Mouse (Mus musculus): ENCODE data around the gene Ralgds. TPM values are rescaled to one million over a fixed set of nuclear protein-coding genes. Genes with fewer than 3 reads are reported as not detected.
A peak's percentile ranks its signal among the peaks of the same experiment; 100 is the strongest.

Ralgds gene
- total RNA-seq, 2 experiments from 2014 or later: 8.7 to 11.5 TPM

DNA sequence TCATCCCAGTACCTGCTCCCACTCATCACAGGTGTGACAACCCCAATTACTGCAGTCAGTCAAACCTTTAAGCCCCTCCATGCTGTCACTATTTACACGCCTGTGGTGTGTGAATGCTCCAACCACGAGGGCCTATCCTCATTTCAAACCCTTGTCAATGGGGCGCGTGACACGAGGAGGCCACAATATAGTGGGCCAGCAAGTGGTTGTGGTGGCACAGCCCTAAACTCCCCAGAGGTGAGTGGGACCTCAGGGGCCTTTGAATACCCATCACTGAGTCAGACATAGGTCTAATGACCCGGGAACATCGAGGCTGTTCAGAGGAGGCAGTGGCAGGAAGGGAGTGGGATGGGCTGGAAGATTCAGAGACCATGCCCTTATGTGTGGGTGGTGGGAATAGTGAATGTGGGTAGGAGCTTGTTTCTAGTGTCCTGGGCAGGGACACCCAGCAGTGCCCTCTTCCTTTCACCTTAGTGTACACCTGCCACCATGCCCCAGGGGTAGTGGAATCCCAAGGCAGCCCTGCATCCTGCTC is 21.0 kb downstream of the Ralgds start:
- peak in 1 of 2 experiments; percentile 27 for DNase-seq

DNA sequence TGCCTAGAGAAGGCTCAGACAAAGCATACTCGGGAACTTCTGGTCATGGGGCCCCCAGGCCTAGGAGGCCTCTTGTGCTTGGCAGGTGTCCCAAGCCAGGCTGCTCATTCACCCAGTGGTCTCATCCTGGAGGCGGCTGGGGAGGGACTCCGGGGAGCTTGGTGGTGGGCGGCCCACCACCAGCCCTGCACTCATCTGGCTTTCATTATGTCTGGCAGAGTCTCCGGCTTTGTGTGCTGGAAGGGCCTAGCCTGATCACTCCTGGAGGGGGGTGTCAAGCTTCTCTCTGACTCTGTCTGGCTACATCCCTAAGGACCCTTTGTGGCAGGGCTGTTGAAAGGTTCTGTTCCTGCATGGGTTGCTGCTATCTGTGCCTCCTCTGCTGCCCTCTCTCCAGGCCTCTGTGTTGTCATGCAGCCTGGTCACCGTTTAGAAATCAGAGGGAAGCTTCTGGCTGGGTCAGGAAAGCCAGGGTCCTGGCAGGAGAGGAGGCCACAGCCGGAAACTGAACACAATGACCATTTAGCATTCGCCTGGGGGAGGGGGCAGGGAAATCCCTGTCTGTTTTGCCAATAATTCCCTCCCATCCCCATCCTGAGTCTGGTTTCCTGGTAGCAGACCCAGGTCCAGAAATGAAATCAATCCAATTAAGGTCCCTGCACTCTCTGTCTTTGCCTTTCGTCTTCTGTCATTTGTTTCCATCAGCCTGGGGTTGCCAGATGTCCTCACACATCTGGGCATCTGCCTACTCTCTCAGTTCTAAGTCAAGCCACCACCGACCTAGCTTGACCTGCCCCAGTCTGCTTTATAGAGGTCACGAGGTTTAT is 21.7 kb downstream of the Ralgds start:
- peak; percentile 54 to 79 for DNase-seq

GRCm38 (mm10) chr2:28535263-28535540 is 22.3 kb downstream of the Ralgds start:
- DNase-seq: no peak

- DNase-seq: peak in 1 of 2 experiments; percentile 55
Observed at GRCm38 (mm10) chr2:28535650-28536049, 22.7 kb downstream of the Ralgds start.

DNA sequence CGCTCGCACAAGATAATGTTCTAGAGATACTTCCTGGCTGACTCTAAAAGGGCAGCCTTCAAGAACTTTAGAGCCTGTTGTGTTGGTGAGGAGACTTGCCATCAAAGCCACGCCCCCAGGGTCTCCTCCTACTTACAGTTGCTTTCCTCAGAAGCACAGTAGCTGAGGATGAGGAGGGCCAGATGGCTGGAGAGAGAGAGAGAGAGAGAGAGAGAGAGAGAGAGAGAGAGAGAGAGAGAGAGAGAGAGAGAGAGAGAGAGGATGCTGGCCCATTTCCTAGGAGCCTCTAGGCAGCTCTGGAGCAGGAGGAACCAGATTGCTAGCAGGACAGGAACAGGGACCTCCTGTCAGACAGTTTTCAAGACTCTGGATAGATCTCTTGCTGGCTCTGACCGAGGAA is 23.2 kb downstream of the Ralgds start:
- peak in 1 of 2 experiments; percentile 60 for DNase-seq

DNA sequence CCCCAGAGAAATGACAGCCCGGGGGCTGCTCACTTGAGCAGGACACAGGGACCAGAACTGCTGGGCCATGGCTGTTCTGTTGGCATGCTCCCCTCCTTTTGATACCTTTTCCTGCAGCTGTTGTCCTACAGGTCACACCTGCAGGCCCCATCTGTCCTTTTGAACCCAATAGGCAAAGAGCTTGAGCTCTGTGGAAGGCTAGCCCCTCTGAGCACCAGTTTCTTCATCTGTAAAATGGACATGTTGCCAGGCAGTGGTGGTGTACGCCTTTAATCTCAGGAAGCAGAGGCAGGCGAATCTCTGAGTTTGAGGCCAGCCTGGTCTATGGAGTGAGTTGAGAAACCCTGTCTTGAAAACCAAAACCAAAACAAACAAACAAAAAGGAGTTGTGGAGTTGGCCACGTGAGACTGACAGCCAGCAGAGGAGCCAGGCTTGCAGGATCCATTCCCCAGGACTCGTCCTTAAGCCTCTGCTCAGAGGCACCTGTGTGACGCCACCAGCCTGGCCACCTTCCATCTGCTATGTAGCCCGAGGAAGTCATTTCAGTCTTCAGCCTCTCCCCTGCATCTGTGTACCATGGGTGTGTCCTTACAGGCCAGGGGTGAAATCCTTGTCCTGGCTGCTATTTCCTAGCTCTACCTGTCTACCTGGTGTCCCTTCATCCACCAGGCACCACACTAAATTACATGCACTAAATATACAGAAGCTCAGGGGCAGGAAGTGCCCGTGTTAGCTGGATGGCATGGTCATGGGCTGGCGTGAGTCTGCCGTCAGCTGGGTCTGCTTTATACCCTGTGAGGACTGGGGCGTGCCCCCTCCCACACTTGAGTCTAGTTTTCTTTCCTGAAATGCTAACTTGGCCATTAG is 24.1 kb downstream of the Ralgds start:
- DNase-seq: no peak

GRCm38 (mm10) chr2:28537634-28537920 is 24.7 kb downstream of the Ralgds start:
- DNase-seq: no peak

- DNase-seq: no peak
Observed at GRCm38 (mm10) chr2:28537995-28538816, 25.3 kb downstream of the Ralgds start.

- no peak for DNase-seq
Observed at GRCm38 (mm10) chr2:28538817-28539128, 25.8 kb downstream of the Ralgds start.

GRCm38 (mm10) chr2:28539206-28539605 is 26.3 kb downstream of the Ralgds start:
- peak; percentile 72 to 79 for DNase-seq

- peak; percentile 38 to 79 for DNase-seq
Observed at GRCm38 (mm10) chr2:28539949-28540348, 27.0 kb downstream of the Ralgds start.

DNA sequence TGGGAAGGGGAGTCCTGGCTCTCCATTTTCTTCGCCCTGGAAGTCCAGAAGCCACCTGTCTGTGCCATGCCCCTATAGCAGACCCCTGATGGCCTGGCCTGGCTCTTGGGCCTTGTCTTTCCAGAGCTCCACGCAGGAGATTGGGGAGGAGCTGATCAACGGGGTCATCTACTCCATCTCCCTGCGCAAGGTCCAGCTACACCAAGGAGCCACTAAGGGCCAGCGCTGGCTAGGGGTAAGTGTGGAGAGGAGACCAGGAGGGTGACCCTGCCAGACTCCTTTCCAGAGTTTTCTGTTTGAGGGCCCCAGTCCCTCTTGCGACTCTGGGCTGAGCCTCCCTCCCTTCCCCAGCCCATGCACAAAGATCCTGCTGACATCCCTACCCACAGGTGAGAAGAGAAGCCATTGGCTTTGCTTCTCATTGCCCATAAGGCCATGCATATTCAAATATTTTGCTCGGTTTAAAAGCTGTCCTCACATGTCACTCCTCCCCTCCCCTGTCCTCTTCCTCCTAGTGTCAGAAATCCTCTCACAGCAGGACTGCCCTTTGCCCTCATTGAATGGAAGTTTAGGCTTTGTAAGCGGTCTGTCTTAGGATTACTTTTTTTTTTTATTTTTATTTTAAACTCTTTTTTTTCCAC is 27.8 kb downstream of the Ralgds start:
- no peak for DNase-seq

DNA sequence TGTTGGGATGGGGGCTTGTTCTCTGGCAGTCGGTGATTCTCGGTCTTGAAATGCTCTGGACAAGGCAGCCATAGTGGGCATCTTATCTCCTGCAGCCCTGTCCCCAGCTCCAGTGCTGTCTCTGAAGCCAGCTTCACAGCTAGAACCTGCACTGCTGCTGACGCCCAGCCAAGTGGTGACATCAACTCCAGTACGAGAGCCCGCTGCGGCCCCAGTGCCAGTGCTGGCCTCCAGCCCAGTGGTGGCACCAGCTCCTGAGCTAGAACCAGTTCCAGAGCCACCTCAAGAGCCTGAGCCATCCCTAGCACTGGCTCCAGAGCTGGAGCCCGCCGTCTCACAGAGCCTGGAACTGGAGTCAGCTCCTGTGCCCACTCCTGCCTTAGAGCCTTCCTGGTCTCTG is 31.0 kb downstream of the Ralgds start:
- DNase-seq: no peak

DNA sequence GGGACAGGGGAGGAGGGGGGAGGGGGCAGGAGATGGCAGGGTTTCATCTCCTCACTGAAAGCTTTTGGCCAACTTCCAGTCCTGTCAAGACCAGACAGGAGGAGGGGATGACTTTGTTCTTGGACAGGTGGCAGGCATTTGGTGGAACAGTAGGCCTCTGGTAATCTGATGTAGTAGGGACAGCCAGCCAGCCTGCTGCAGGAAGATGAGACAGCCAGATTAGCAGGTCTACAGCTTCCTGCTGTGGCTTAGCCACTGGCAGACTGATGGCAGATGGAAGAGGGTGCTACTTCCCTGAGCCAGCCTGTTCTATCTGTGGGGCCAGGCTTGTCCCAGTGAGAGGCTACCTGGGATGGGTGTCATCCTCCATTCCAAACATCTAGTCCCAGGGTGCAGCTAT is 33.1 kb downstream of the Ralgds start:
- DNase-seq: no peak

GRCm38 (mm10) chr2:28546560-28546959 is 33.6 kb downstream of the Ralgds start:
- DNase-seq: no peak

GRCm38 (mm10) chr2:28547237-28548172 is 34.6 kb downstream of the Ralgds start:
- DNase-seq: peak; percentile 83 to 95

DNA sequence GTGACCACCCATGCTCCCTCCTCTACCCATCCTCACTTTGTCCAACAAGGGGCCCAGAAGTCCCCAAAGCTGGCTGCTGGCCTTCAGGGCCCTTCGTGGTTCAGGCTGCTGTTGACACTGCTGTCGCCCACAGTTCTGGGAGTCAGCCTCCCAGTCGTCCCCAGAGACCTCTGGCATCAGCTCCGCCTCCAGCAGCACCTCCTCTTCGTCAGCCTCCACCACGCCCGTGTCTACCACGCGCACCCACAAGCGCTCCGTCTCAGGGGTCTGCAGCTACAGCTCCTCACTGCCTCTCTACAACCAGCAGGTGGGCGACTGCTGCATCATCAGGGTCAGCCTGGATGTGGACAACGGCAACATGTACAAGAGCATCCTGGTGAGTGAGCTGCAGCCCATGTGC is 36.2 kb downstream of the Ralgds start:
- no peak for DNase-seq

- no peak for DNase-seq
Observed at GRCm38 (mm10) chr2:28552301-28552700, 39.4 kb downstream of the Ralgds start.

DNA sequence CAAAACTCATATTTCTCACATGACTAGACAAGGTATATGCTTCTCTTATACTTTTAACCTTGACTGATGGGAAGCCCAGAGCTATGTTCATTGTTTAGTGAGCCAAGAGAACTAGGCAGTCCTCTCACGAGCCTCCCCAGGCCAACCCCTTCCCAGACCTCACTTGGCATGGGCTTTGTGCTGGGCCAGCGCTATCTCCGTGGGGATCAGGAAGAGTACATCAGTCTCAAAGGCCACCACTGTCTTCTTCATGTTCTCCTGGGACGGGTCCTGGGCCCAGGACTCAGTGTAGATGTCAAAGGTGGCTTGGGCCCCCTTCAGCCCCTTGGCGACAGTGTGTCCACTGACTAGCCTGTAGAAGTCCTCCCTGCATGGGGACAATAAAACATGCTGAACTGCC is 44.5 kb downstream of the Ralgds start:
- no peak for DNase-seq

GRCm38 (mm10) chr2:28563303-28563702 is 50.4 kb downstream of the Ralgds start, which contains the start of gene Cel:
TSS of gene Cel (minus strand) at chr2:28563403.
- no peak for DNase-seq

- no peak for DNase-seq
Observed at GRCm38 (mm10) chr2:28563830-28564229, 50.9 kb downstream of the Ralgds start.
